Mouse (Mus musculus) limb, embryonic 11.5 days (tissue): ENCODE data around the gene Vmn1r183. TPM values are rescaled to one million over a fixed set of nuclear protein-coding genes. Genes with fewer than 3 reads are reported as not detected.
A peak's percentile ranks its signal among the peaks of the same experiment; 100 is the strongest.
"Not testable (repeated sequence)": the region's sequence is repeated elsewhere in the genome, so short reads cannot be mapped to it uniquely, and the experiment has no call there.

ENCODE experiments used
- ATAC-seq: fragments of 200-750 bp; cut with Nextera tagmentation; 2 replicates; pipeline ENCODE4 v1.8.0; 2017; ENCODE audit warnings: low read depth; ENCODE audit not compliant: insufficient number of reproducible peaks, low FRiP score, low TSS enrichment
- DNase-seq: peaks from one replicate; pipeline ENCODE4 v3.0.0-alpha.2; 2015; ENCODE audit warnings: low spot score
- H3K27ac ChIP-seq: fragments of 300-500 bp; sonication (generic); replicated peaks from 2 replicates; pipeline ENCODE4 v1.5.1; 2014; ENCODE audit warnings: low read depth, mild to moderate bottlenecking, low read length
- H3K27me3 ChIP-seq: fragments of 300-500 bp; sonication (generic); 2 replicates; pipeline ENCODE4 v1.6.1; 2014; ENCODE audit warnings: mild to moderate bottlenecking, low read length, mixed read lengths; ENCODE audit not compliant: control insufficient read depth, insufficient read depth
- H3K36me3 ChIP-seq: fragments of 300-500 bp; sonication (generic); 2 replicates; pipeline ENCODE4 v1.6.1; 2014; ENCODE audit warnings: mild to moderate bottlenecking, low read length, moderate library complexity, mixed read lengths; ENCODE audit not compliant: control insufficient read depth, insufficient read depth
- H3K4me1 ChIP-seq: fragments of 300-500 bp; sonication (generic); 2 replicates; pipeline ENCODE4 v1.6.1; 2014; ENCODE audit warnings: low read length, mixed read lengths; ENCODE audit not compliant: control insufficient read depth, insufficient read depth
- H3K4me2 ChIP-seq: fragments of 300-500 bp; sonication (generic); 2 replicates; pipeline ENCODE4 v1.6.1; 2014; ENCODE audit warnings: low read depth, mild to moderate bottlenecking, moderate library complexity; ENCODE audit not compliant: severe bottlenecking
- H3K4me3 ChIP-seq: fragments of 300-500 bp; sonication (generic); 2 replicates; pipeline ENCODE4 v1.5.1; 2014; ENCODE audit warnings: low read depth, low read length
- H3K9ac ChIP-seq: fragments of 300-500 bp; sonication (generic); 2 replicates; pipeline ENCODE4 v1.6.1; 2014; ENCODE audit warnings: mild to moderate bottlenecking, low read length
- H3K9me3 ChIP-seq: fragments of 300-500 bp; sonication (generic); 2 replicates; pipeline ENCODE4 v1.6.1; 2016; ENCODE audit warnings: low read length; ENCODE audit not compliant: control insufficient read depth
- WGBS: fragments of 180-500 bp; shearing (Covaris S2); extraction: QIAGEN DNeasy Blood & Tissue Kit; methylation state at CpG from one replicate; pipeline ENCODE4 v1.1.7; 2014; 5-methylcytosine and 5-hydroxymethylcytosine counted together
- polyA plus RNA-seq: library from polyadenylated mRNA; unstranded; fragments of >200 nt; fragmentation: Nextera tagmentation; extraction: Ambion mirVana; gene quantifications from 2 replicates; pipeline ENCODE4 v1.2.1, GENCODE M21; 2014

Gene Vmn1r183
- not detected in 2 replicates for polyA plus RNA-seq

DNA sequence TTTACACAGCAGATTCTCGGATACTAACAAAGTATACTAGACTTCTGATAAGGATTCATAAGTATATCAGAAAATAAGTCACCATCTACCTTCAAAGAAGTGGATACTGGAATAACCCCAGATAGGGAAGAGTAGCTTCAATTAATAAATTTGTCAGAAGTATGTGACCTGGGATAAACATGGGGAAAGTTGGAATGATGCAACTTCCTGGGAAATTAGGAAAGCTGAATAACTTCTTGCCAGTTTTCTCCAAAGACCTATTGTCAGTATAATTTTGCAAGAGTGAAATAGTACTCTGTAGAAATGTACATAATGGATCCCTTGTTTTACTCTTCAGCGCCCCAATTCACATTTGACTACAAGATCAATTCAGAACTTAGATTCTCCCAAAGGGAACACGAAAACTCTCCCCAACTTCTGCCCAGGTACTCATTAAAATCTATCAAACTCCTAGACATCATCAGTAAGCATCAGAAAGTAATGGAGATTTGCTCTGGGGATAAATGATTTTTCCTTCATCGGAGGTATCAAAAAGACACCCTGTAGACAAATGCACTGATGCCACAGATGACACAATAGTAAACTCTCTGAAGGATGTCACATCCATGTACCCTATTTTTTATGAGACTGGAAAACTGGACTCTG, at the start of gene Vmn1r183:
Vmn1r183 (plus strand) TSS at position 595 of the 645 bp plus-strand sequence.
- no peak within 1 kb of the TSS for H3K27ac ChIP-seq
- DNase-seq, result no peak
- H3K27me3 ChIP-seq, result no peaks in the 10 kb centered on the region
- no peak within 1 kb of the TSS for H3K4me2 ChIP-seq
- H3K4me3 ChIP-seq, result no peak within 1 kb of the TSS
- no peaks in the 10 kb centered on the region for H3K4me1 ChIP-seq
- WGBS, result 74% methylated on average over 4 of the region's 4 CpGs
- H3K9me3 ChIP-seq, result no peaks in the 10 kb centered on the region
- no peak for ATAC-seq
- no peak within 1 kb of the TSS for H3K9ac ChIP-seq
- no peaks in the 10 kb centered on the region for H3K36me3 ChIP-seq

GRCm38 (mm10) chr7:24074424-24074823, 21.4 kb downstream of the Vmn1r183 start:
- ATAC-seq, H3K4me1 ChIP-seq, H3K4me3 ChIP-seq, H3K27me3 ChIP-seq, H3K27ac ChIP-seq, H3K36me3 ChIP-seq, H3K4me2 ChIP-seq, H3K9me3 ChIP-seq, DNase-seq, H3K9ac ChIP-seq: not testable (repeated sequence)
- WGBS, result 33% methylated on average over 1 of the region's 1 CpGs

DNA sequence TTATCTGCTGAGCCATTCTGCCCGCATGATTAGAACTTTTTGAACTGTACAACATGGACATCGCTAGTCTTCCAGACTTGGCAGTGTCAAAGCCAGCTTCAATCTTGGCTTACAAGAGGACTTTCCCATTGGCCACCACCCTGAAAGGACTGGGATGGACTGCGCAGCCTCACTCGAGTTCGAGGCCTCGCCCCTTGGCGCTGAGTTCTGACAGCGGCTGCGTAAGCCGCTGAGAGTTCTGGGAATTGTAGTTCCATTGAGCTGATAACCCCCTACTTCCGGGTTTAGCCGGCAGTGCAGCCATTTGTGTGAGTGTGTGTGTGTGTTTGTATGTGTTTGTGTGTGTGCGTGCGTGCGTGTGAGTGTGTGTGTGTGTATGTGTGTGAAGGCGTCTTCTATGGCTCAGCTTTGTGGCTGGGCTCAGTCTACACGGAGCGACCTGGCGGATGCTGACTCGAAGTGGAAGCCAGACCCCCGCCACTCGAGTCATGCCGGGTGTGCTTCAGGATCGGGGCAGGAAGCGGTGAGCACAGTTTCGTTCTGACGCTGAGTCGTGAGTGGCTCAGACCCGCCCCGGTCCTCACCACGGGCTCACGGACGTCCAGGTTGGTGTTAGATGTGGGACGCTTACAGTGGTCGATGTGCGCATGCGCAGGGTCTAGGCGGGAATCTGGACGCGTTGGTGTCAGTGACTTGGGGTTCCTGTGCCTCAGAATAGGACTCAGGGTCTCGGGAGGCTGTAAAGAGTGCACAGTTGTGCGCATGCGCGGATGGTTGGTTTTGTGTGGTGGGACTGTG, 28.8 kb downstream of the Vmn1r183 start, which contains the start of gene Zfp180:
Zfp180 (plus strand) TSS at position 291 of the 798 bp plus-strand sequence.
- Histone ChIP-seq H3K27ac (peak within 1 kb of the TSS; percentile 75), H3K4me2 (peak within 1 kb of the TSS; percentile 66), H3K36me3 (peaks cover 8% of the 10 kb centered on the region; the same call in 1 of the 2 replicates), H3K27me3 (no peaks in the 10 kb centered on the region), H3K4me1 (peaks cover 3% of the 10 kb centered on the region; the same call in 1 of the 2 replicates), H3K9ac (peak within 1 kb of the TSS; percentile 62), H3K9me3 (no peaks in the 10 kb centered on the region), H3K4me3 (peak within 1 kb of the TSS; percentile 57)
- ATAC-seq (peak; percentile 98), DNase-seq (peak; percentile 92)
- 20% methylated on average over 44 of the region's 44 CpGs for WGBS

DNA sequence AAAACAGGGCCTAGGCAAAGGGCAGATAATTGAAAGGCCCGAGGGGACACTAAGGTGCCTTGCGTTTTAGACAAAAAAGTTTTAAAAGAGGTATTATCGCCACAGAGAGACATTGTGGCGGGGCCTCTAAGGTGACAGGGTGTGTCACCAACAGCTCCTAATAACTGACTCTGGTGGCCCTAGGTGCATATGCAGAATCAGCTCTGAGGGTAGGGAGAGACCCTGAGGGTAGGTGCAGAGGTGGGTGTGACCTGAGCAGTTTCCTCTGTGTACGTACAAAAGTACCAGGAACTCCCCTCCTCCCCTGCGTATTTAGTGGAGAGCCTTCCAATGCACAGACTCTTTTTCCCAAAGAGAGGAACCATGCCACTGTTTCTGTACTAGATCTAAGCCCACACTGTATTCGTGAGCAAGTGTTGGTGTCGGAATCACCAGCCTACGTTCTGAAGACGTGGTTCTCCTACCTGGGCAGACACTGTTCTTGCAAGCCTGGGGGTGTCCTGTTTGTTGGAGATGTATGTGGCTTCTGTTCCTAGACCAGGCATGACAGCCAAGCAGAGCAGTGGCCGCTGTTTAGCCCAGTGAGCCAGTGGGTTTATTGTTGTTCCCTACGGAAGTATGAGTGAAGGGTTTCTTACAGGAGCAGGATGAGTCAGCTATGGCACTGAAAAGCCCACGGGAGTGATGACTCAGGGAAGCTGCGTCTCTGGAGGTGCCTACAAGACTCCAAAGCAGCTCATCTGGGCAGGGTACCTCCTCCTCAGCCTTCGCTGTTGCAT, 29.6 kb downstream of the Vmn1r183 start:
- peak; percentile 56 for ATAC-seq
- Histone ChIP-seq H3K4me3 (peak overlapping the region; percentile 57), H3K9ac (peak overlapping the region; percentile 62), H3K36me3 (peaks cover 14% of the 10 kb centered on the region), H3K4me1 (peaks cover 3% of the 10 kb centered on the region; the same call in 1 of the 2 replicates), H3K27ac (no peak overlapping the region; the same call in 1 of the 2 replicates), H3K9me3 (no peaks in the 10 kb centered on the region), H3K27me3 (no peaks in the 10 kb centered on the region), H3K4me2 (peak overlapping the region; percentile 66)
- 61% methylated on average over 15 of the region's 15 CpGs for WGBS
- DNase-seq, result peak; percentile 22

GRCm38 (mm10) chr7:24086871-24087270, 33.8 kb downstream of the Vmn1r183 start:
- ATAC-seq (no peak), DNase-seq (no peak)
- H3K9ac ChIP-seq, result no peak overlapping the region
- H3K36me3 ChIP-seq, result peaks cover 14% of the 10 kb centered on the region
- no peaks in the 10 kb centered on the region for H3K9me3 ChIP-seq
- no peak overlapping the region for H3K4me3 ChIP-seq
- no peak overlapping the region for H3K4me2 ChIP-seq
- peaks cover 3% of the 10 kb centered on the region; the same call in 1 of the 2 replicates for H3K4me1 ChIP-seq
- no peak overlapping the region for H3K27ac ChIP-seq
- H3K27me3 ChIP-seq, result no peaks in the 10 kb centered on the region
- WGBS, result 89% methylated on average over 4 of the region's 4 CpGs

DNA sequence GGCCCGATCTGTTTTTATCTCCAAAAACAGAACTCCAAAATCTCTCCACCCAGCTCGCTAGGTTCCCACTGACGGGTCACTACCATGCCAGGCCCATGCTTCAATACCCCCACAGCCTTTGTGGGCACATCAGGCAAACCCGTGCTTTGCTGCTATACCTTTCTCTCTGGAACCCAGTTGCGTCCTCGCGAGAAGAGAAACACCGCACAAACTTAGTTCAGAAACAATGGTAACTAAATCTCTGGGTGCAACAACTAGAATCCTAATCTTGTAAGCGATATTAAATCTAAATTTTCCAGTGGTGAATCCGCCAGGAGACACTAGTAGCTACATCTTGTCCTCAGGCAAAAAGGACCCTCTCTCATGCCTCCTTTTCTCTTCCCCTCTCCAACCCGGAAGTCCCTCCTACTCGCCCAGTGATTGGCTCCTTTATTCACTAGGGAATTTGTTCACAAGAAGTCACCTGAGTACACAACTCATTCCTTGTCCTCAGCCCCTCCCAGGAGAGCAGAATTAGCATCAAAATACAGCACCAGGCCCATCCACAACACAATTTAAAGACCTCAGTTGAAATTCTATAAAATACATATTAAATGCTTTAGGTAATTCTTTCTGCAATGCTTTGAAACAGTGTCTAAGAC, 34.6 kb downstream of the Vmn1r183 start:
- 96% methylated on average over 12 of the region's 12 CpGs for WGBS
- Histone ChIP-seq H3K27me3 (no peaks in the 10 kb centered on the region), H3K9me3 (no peaks in the 10 kb centered on the region), H3K36me3 (peaks cover 14% of the 10 kb centered on the region), H3K4me3 (no peak overlapping the region), H3K27ac (no peak overlapping the region), H3K4me2 (no peak overlapping the region), H3K9ac (no peak overlapping the region), H3K4me1 (peaks cover 3% of the 10 kb centered on the region; the same call in 1 of the 2 replicates)
- no peak for ATAC-seq
- no peak for DNase-seq

DNA sequence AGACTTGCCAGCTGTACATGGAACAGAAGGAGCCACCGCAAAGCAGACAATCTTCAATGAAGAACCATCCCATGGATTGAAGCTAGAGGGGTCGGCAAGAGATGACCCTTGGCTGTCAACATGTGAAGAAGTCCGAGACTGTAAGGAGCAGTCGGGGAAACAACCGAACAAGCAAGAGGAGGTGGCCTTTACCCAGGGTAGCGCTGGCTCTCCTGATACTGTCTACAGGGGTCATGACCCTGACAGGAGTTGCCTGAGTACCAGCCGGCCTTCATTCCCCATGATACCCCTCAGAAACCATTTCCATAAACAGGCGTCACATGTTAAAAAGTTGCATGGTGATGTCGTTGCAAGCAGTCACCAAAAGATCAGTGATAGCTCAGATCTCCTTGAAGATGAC, 51.3 kb downstream of the Vmn1r183 start:
- DNase-seq, result no peak
- H3K36me3 ChIP-seq, result peaks cover 85% of the 10 kb centered on the region
- no peak overlapping the region for H3K4me3 ChIP-seq
- WGBS, result 95% methylated on average over 9 of the region's 9 CpGs
- H3K9ac ChIP-seq, result no peak overlapping the region
- ATAC-seq, result peak; percentile 32; the same call in 1 of the 2 replicates
- no peaks in the 10 kb centered on the region for H3K27me3 ChIP-seq
- H3K27ac ChIP-seq, result no peak overlapping the region
- H3K9me3 ChIP-seq, result peaks cover 64% of the 10 kb centered on the region
- no peaks in the 10 kb centered on the region for H3K4me1 ChIP-seq
- no peak overlapping the region for H3K4me2 ChIP-seq
